Mouse (Mus musculus) lung, adult 2 months (tissue): ENCODE results near the gene Dpp9.

ENCODE experiments used
- CTCF ChIP-seq: fragments of 200-500 bp; IDR thresholded peaks from 2 replicates; pipeline ENCODE4 v1.5.1; 2011; ENCODE audit warnings: mild to moderate bottlenecking, low read length, control low read depth; ENCODE audit not compliant: insufficient read depth
- POLR2A ChIP-seq: fragments of 200-500 bp; IDR thresholded peaks from 2 replicates; pipeline ENCODE4 v1.6.1; 2011; ENCODE audit warnings: low read depth, mild to moderate bottlenecking, control low read depth, low read length, borderline replicate concordance; ENCODE audit errors: extremely low read depth

GRCm38 (mm10) chr17:56141702-56142605, 76.8 kb downstream of the Dpp9 start:
- no peak for TF ChIP-seq CTCF
- no peak for TF ChIP-seq POLR2A
